Mouse (Mus musculus): ENCODE measurements around the gene Gm45062. TPM values are rescaled to one million over a fixed set of nuclear protein-coding genes. Genes with fewer than 3 reads are reported as not detected.

The Gm45062 gene
- polyA plus RNA-seq, 1 experiment from 2014 or later: 2.1 TPM

GRCm38 (mm10) chr6:8441814-8442213, 182.6 kb downstream of the Gm45062 start:
- Histone ChIP-seq H3K27ac (ENCODE audit: low read length) (no peak overlapping the region), H3K27me3 (replicated peaks; ENCODE audit: insufficient read depth, low read length) (no peaks in the 10 kb centered on the region), H3K4me1 (ENCODE audit: insufficient read depth, low read depth, low read length) (no peaks in the 10 kb centered on the region), H3K4me2 (replicated peaks; ENCODE audit: low read depth, low read length) (no peak overlapping the region), H3K36me3 (ENCODE audit: insufficient read depth, low read length) (no peaks in the 10 kb centered on the region), H3K9me3 (ENCODE audit: low read length) (no peaks in the 10 kb centered on the region), H3K9ac (replicated peaks; ENCODE audit: low read depth) (no peak overlapping the region), H3K4me3 (ENCODE audit: low read depth, low read length) (no peak overlapping the region)
- no peak for DNase-seq (ENCODE audit: low spot score)
- no peak for ATAC-seq
- 90% methylated on average over 3 of the region's 3 CpGs for WGBS
- TF ChIP-seq CTCF (IDR thresholded peaks at IDR 0.05) (no peak), EP300 (IDR thresholded peaks at IDR 0.05) (no peak)

GRCm38 (mm10) chr6:8446786-8447185, 187.5 kb downstream of the Gm45062 start:
- ATAC-seq (peak; percentile 25; the same call in 1 of the 2 replicates), DNase-seq (ENCODE audit: low spot score) (no peak)
- Histone ChIP-seq H3K4me2 (replicated peaks; ENCODE audit: low read depth, low read length) (no peak overlapping the region), H3K27me3 (replicated peaks; ENCODE audit: insufficient read depth, low read length) (no peaks in the 10 kb centered on the region), H3K36me3 (ENCODE audit: insufficient read depth, low read length) (no peaks in the 10 kb centered on the region), H3K27ac (ENCODE audit: low read length) (no peak overlapping the region), H3K4me1 (ENCODE audit: insufficient read depth, low read depth, low read length) (no peaks in the 10 kb centered on the region), H3K9me3 (ENCODE audit: low read length) (no peaks in the 10 kb centered on the region), H3K9ac (replicated peaks; ENCODE audit: low read depth) (no peak overlapping the region), H3K4me3 (ENCODE audit: low read depth, low read length) (no peak overlapping the region)
- WGBS: 34% methylated on average over 5 of the region's 5 CpGs
- TF ChIP-seq EP300 (IDR thresholded peaks at IDR 0.05) (no peak), CTCF (IDR thresholded peaks at IDR 0.05) (no peak)

GRCm38 (mm10) chr6:8455599-8455998, 196.3 kb downstream of the Gm45062 start:
- H3K9ac ChIP-seq (replicated peaks; ENCODE audit: low read depth): no peak overlapping the region
- H3K27me3 ChIP-seq (replicated peaks; ENCODE audit: insufficient read depth, low read length): no peaks in the 10 kb centered on the region
- TF ChIP-seq CTCF (IDR thresholded peaks at IDR 0.05) (no peak), EP300 (IDR thresholded peaks at IDR 0.05) (no peak)
- H3K36me3 ChIP-seq (ENCODE audit: insufficient read depth, low read length): no peaks in the 10 kb centered on the region
- no peaks in the 10 kb centered on the region for H3K4me1 ChIP-seq (ENCODE audit: insufficient read depth, low read depth, low read length)
- H3K4me3 ChIP-seq (ENCODE audit: low read depth, low read length): no peak overlapping the region
- WGBS: 79% methylated on average over 5 of the region's 5 CpGs
- ATAC-seq: no peak
- H3K27ac ChIP-seq (ENCODE audit: low read length): no peak overlapping the region
- no peak overlapping the region for H3K4me2 ChIP-seq (replicated peaks; ENCODE audit: low read depth, low read length)
- DNase-seq (ENCODE audit: low spot score): no peak
- H3K9me3 ChIP-seq (ENCODE audit: low read length): no peaks in the 10 kb centered on the region

- Histone ChIP-seq H3K4me2 (replicated peaks; ENCODE audit: low read depth, low read length) (no peak overlapping the region), H3K9me3 (ENCODE audit: low read length) (no peaks in the 10 kb centered on the region), H3K4me1 (ENCODE audit: insufficient read depth, low read depth, low read length) (no peaks in the 10 kb centered on the region), H3K27ac (ENCODE audit: low read length) (no peak overlapping the region), H3K36me3 (ENCODE audit: insufficient read depth, low read length) (no peaks in the 10 kb centered on the region), H3K27me3 (replicated peaks; ENCODE audit: insufficient read depth, low read length) (no peaks in the 10 kb centered on the region), H3K9ac (replicated peaks; ENCODE audit: low read depth) (no peak overlapping the region), H3K4me3 (ENCODE audit: low read depth, low read length) (no peak overlapping the region)
- DNase-seq (ENCODE audit: low spot score) (no peak), ATAC-seq (no peak)
- 81% methylated on average over 4 of the region's 4 CpGs for whole genome bisulfite sequencing
- TF ChIP-seq EP300 (IDR thresholded peaks at IDR 0.05) (no peak), CTCF (IDR thresholded peaks at IDR 0.05) (no peak)
Measured at GRCm38 (mm10) chr6:8458596-8458995, 199.3 kb downstream of the Gm45062 start.

- no peak overlapping the region for H3K4me3 ChIP-seq (ENCODE audit: low read depth, low read length)
- H3K9ac ChIP-seq (replicated peaks; ENCODE audit: low read depth): no peak overlapping the region
- H3K9me3 ChIP-seq (ENCODE audit: low read length): no peaks in the 10 kb centered on the region
- TF ChIP-seq CTCF (IDR thresholded peaks at IDR 0.05) (no peak), EP300 (IDR thresholded peaks at IDR 0.05) (no peak)
- H3K4me1 ChIP-seq (ENCODE audit: insufficient read depth, low read depth, low read length): no peaks in the 10 kb centered on the region
- DNase-seq (ENCODE audit: low spot score) (no peak), ATAC-seq (no peak)
- WGBS: 75% methylated on average over 2 of the region's 2 CpGs
- H3K36me3 ChIP-seq (ENCODE audit: insufficient read depth, low read length): no peaks in the 10 kb centered on the region
- no peaks in the 10 kb centered on the region for H3K27me3 ChIP-seq (replicated peaks; ENCODE audit: insufficient read depth, low read length)
- H3K27ac ChIP-seq (ENCODE audit: low read length): no peak overlapping the region
- no peak overlapping the region for H3K4me2 ChIP-seq (replicated peaks; ENCODE audit: low read depth, low read length)
Measured at GRCm38 (mm10) chr6:8462447-8462846, 203.2 kb downstream of the Gm45062 start.

- H3K9ac ChIP-seq (replicated peaks; ENCODE audit: low read depth): no peak overlapping the region
- no peaks in the 10 kb centered on the region for H3K36me3 ChIP-seq (ENCODE audit: insufficient read depth, low read length)
- H3K4me2 ChIP-seq (replicated peaks; ENCODE audit: low read depth, low read length): no peak overlapping the region
- WGBS: 85% methylated on average over 1 of the region's 1 CpGs
- H3K27ac ChIP-seq (ENCODE audit: low read length): no peak overlapping the region
- peaks cover 5% of the 10 kb centered on the region; the same call in 1 of the 2 replicates for H3K4me1 ChIP-seq (ENCODE audit: insufficient read depth, low read depth, low read length)
- TF ChIP-seq CTCF (IDR thresholded peaks at IDR 0.05) (no peak), EP300 (IDR thresholded peaks at IDR 0.05) (no peak)
- H3K4me3 ChIP-seq (ENCODE audit: low read depth, low read length): no peak overlapping the region
- DNase-seq (ENCODE audit: low spot score) (no peak), ATAC-seq (no peak)
- H3K9me3 ChIP-seq (ENCODE audit: low read length): no peaks in the 10 kb centered on the region
- no peaks in the 10 kb centered on the region for H3K27me3 ChIP-seq (replicated peaks; ENCODE audit: insufficient read depth, low read length)
Measured at GRCm38 (mm10) chr6:8465388-8465787, 206.1 kb downstream of the Gm45062 start.

- 52% methylated on average over 5 of the region's 5 CpGs for WGBS
- no peaks in the 10 kb centered on the region for H3K36me3 ChIP-seq (ENCODE audit: insufficient read depth, low read length)
- H3K27ac ChIP-seq (ENCODE audit: low read length): no peak overlapping the region
- DNase-seq (ENCODE audit: low spot score) (no peak), ATAC-seq (no peak)
- H3K9ac ChIP-seq (replicated peaks; ENCODE audit: low read depth): no peak overlapping the region
- H3K9me3 ChIP-seq (ENCODE audit: low read length): no peaks in the 10 kb centered on the region
- H3K4me1 ChIP-seq (ENCODE audit: insufficient read depth, low read depth, low read length): peaks cover 5% of the 10 kb centered on the region; the same call in 1 of the 2 replicates
- no peak overlapping the region for H3K4me2 ChIP-seq (replicated peaks; ENCODE audit: low read depth, low read length)
- no peaks in the 10 kb centered on the region for H3K27me3 ChIP-seq (replicated peaks; ENCODE audit: insufficient read depth, low read length)
- H3K4me3 ChIP-seq (ENCODE audit: low read depth, low read length): no peak overlapping the region
- TF ChIP-seq CTCF (IDR thresholded peaks at IDR 0.05) (no peak), EP300 (IDR thresholded peaks at IDR 0.05) (no peak)
Measured at GRCm38 (mm10) chr6:8465985-8466384, 206.7 kb downstream of the Gm45062 start.
